Mouse (Mus musculus) gastrocnemius, postnatal 10 days (tissue): ENCODE measurements around the gene Txnip. TPM values are rescaled to one million over a fixed set of nuclear protein-coding genes. Genes with fewer than 3 reads are reported as not detected.

Experiments used
- DNase-seq: peaks from one replicate; pipeline ENCODE4 v3.0.0; 2021; ENCODE audit warnings: mixed read lengths
- total RNA-seq, 2 experiments: library from RNA; stranded (reverse); gene quantifications; 2 replicates each; pipeline ENCODE4 v1.2.3; 2021

The Txnip gene
- total RNA-seq, 2 experiments from 2014 or later, result 484 to 520 TPM

DNA sequence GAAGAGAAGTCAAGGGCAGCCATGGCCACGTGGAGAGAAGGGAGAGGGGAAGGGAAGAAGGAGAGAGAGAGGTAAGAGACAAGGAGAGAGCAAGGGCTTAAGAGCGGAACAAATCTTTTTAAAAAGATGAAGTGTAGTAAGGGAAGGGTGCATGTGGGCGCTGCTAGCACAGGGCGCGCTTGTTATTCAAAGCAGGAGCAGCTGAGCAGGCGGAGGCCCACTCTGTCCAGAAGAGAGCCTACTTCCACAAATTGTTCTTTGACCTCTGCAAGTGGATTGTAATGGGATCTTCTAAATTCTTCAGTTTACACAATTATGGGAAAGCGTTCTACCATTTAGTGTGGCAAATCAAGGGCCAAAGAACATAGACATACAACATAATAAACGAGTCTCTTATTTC, 10.8 kb downstream of the Txnip start:
- DNase-seq, result no peak

DNA sequence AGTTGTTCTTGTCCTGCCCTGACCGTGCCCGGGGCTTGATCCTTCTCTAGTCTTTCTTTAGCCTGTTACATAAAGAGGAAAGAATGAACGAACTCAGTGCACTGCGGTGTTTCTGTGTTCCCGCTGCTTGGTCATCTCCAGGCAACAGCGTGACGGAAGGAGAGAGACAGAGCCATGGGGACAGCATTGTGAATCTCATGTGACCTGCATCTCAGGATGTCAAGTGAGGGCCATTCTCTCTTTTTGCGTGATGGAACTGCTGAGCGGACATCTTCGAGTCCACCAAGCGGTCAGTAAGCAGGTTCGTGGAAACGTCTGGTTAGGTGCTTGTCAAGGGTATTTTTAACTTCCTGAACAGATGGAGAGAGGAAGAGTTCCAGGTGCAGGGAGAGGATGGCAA, 11.7 kb downstream of the Txnip start:
- DNase-seq, result no peak

DNA sequence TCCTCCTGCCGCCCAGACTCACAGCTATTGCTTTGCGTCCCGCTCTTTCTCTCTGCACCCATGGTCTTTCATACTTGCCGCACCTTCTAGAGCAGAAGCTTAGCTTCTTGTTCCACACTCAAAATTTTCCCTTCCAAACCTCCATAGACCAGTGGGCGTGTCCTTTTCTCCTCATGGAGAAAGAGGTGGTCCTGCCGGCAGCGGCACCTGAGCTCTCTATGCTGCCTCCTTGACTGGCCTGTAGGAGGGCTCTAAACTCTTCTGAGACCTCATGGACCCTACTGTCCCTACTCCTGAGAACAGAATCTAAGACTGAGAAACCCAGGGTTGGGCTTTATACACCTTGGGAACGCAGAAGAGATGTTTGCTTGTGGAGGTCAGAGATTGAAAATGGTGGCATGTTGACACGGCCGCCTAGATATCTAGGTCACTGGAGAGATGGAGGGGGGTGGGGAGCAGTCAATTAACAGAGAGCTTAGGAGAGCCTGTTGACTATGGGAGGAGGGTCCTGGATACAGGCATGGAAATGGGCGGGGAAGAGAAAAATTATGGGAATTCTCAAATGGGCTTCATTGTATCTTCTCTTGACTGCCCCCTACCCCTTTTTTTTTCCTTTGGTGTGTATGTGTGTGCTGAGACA, 12.3 kb downstream of the Txnip start:
- no peak for DNase-seq

DNA sequence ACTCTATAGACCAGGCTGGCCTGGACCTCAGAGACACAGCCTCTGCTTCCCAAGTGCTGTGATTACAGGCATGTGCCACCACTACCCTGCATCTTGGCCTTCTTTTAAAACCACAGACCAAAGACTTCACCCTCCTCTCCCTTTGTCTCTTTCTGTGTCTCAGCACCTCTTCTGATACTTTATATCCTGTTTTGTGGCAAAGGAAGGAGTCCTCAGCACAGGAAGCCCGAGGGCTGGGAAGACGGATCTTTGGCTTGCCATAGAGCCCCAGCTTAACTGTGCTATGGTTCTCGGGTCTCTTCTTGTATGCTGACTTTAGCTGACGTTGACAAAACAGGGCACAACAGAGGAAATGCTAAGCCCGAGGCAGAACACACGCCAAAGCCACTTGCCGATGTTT, 12.9 kb downstream of the Txnip start:
- no peak for DNase-seq

DNA sequence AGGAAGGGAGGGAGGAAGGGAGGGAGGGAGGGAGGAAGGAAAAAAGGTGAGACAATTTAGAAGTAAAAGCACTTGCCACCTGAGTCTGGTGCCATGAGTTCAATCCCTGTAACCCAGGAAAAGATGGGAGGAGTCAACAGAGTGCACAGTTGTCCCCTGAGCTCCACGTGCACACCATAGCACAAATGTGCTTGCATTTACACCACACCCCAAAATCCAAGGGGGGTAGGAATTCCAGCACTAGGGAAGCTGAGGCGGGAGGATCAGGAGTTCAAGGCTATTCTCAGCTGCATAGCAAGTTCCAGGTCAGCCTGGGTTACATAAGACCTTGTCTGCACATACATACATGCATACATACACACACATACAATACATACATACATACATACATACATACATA, 13.6 kb downstream of the Txnip start:
- no peak for DNase-seq

DNA sequence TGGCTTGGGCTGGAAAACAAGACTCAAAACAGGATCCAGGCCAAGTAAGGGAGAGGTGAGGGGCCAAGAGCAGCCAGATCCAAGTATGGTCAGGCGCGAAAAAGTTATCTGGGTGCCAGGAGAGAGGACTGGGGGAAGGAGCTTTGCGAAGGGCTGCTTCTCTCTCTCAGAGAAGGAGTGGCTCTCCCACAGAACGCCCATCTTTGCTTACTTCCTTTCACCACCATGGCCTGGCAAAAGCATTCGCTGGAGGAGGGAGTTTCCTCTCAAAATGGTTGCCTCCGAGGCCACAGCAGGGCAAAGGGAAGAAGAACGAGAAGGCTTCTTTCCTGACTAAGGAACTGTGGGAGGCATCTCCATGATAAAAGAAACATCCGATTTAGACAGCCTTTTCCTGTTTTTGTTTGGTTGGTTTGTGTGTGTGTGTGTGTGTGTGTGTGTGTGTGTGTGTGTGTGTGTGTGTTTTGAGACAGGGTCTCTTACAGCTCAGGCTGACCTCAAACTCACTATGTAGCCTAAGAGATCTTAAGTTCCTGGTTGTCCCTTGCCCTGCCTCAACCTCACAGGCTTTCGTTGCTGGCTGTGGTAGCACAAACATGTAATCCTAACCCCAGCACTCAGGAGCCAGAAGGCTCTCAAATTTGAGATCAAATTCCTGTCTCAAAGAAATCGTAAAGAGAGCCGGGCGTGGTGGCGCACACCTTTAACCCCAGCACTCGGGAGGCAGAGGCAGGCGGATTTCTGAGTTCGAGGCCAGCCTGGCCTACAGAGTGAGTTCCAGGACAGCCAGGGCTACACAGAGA, 14.3 kb downstream of the Txnip start:
- DNase-seq, result no peak

DNA sequence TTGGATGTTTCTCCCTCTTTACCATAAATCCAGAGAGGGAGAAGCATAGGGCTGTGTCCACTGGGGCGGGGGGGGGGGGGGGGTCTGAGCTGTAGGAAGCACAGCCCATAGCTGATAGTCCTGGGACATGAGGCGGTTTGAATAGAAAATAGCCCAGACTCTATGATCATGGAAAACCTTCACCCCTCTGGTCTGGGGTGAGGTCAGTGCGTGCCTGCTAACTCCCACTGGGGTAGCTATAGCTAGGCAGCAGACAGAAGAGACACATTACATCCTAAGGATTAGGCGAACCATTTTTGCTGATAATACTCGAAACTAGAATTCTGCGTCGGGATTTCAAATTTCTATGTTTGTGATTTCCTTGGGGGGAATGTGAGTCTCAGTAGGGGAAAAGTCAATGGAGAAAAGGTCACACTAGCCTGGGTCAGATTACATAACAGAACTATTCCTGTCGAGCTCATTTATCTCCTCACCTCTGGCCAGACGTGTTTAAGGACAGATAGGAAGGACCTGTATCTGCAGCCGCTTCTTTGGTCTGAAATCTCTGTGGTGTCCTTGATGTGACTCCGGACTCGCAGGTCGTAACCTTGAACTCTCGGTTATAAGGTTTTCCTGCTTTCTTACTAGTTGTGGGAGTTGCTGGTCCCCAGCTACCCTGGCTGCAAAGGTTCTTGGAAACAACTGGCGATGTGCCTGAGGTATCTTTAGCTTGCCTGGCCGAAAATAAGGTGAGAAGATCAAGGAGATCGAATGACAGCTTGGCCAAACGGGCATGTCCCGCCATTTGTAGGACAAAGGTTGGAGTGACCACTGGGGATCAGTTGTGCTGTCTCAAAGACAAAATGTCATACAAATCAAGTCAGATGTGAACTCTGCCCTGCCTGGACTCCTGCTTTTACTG, 16.1 kb downstream of the Txnip start:
- DNase-seq, result no peak

DNA sequence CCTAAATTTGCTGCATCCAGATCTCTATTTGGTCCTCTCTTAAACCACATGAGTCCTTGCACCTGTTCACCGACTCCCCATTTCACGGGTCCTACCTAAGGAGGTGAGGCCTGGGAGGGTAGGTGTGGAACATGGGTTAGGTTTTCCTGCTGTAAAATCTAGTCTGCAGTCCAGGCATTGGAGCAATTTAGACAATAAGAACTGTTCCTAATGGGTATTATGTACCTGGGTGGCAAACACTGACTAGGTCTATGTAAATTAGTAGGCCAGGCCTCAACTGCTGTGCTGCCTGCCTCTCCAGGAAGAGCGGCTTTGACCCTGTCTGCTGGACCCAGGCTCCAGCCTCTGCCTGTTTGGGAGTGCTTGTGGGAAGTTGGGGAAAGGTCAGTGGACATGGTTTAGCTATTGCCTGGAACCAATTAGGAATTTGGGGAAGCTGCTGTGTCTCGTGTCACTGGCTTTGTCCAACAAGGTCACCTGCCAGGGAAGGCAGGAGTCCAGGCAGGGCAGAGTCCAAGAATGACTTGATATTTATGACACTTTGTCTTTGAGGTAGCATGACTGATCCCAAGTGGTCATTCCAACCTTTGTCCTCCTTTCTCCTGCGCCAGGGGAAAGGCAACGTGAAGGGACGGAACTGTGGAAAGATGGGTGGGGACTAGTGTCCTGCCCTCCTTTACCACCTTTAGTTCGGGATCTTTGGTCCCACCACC, 17.7 kb downstream of the Txnip start:
- peak; percentile 65 for DNase-seq

DNA sequence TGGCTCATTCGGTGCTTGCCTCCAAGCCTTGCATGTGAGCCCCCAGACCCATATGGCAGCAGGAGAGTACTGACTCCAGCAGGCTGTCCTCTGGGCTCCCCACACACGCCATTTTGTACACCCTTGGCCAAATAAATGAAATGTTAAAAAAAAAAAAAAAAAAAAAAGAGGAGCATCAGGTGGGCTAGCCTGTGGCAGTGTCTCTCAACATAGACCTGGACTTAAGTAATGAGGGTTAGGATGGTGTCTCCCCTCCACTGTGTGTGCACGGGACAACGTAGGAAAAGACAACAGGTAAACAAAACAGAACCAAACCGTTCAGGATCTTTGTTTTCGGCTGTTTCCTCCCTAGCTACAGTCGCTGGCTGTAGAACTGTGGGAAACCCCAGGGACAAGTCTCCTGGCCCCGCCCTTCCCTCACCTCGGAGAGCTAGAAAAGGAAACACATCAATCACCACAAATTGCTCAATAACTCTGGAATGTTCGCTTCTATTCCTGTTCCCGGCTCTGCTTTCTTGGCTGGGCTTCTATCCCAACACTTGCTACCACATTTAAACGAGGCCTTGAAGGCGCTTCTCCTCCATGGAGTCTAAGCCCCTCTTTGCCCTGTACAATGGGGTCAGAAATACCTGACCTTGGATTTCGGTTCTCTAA, 18.4 kb downstream of the Txnip start:
- DNase-seq, result peak; percentile 53

DNA sequence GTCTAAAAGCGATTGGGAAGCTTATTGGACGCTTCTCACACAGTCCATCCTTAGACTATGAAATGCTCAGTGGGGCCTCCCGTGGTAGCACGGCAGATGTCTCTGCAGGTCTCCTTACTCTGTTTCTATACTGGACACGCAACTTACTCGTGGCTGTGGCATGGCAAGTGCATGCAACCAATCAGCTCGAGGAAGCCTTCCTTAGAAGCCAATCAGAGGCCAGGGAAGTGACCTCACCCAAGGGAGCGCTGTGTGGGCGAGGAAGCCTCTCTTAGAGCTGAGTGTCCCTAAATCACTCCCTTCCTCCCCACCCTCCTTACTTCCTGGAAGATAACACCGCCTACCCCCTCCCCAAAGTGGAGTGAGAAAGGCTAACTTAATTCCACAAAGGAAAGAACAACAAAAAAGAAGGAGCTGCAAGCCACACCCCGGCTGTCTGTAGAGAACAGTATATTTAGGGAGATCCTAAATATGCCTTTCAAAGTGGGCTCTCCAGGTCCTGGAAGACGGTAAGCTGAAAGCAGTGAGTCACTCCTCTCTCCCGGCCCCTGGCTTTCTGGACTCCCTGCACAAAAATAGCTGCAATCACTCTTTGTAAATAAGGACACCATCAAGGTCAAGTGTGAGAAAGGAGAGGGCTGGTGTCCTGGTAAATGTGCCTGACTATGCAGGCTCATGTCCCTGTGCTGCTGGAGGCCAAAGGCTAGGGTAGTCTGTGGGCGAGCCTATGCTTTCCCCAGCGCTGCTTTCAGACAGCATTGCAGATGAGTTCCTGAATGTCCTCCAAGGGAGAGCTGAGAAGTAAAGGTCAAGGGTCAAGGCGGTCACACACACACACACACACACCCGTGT, 19.2 kb downstream of the Txnip start, which contains the start of gene Gm16253:
Gene Gm16253 (plus strand): TSS at position 295 of the 852 bp plus-strand sequence.
- DNase-seq, result peak; percentile 86

DNA sequence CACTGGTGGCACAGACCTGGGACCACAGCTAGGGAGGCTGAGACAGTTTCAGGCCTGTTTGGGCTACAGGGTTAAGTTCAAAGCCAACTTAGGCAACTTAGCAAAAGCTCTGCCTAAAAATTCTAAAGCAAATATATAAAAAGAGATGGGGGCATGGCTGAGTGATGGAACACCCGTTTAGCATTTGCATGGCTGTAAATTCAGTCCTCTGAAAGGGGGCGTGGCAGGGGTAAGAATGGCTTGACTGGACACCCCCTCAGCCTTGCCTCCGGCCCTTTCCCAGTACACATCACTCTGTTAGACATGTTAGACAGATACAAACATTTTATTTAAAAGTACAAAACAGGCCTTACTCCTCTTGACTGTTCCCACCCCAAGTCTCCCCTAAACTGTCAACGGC, 19.8 kb downstream of the Txnip start:
- DNase-seq, result no peak

DNA sequence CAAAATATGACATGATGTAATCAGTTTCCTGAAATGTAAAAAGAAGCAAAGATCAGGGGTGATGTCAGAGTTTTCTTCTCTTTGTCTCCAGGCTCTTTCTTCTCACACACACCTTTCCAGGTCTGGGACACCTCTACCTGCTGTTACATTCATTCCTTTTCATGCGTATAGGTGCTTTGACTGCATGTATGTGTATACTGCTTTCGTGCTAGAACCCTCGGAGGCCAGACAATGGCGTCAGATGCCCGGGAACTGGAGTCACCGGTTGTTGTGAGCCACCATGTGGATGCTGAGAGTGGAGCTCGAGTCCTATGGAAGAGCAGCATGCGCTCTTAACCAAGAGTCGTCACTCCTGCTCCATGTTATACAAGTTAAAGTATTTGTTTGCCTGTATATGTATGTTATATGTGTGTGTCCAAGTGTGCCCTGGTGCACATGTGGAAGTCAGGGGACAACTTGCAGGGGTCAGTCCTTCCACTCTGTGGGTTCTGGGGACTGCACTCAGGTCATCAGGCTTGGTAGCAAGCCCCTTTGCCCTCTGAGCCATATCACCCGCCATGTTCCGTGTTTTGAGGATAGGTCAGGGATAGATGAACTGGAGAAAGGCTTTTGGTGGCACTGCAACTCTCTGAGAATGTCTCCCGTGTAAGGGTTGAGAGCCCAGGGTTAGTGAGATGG, 20.9 kb downstream of the Txnip start:
- DNase-seq, result no peak

DNA sequence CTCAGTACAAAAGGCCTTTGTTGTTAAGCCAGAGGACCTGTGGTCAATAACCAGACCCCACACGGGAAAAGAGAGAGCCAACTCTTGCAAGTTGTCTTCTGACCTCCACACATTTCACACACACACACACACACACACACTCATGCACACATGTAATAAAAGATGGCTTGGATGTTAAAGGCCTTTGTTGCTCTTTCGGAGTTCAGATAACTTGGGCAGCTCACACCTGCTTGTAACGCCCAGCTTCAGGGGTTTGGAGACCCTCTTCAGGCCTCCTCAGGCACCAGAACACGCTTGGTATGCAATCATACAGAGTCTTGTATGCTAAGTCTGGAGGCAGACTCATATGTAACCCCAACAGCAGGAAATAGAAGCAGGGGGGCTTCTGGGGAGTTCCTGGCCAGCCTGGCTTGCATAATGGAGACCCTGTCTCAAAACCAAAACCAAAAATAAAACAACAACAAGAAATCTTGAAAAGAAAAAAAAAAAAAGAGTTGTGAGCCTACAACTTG, 21.5 kb downstream of the Txnip start:
- no peak for DNase-seq

DNA sequence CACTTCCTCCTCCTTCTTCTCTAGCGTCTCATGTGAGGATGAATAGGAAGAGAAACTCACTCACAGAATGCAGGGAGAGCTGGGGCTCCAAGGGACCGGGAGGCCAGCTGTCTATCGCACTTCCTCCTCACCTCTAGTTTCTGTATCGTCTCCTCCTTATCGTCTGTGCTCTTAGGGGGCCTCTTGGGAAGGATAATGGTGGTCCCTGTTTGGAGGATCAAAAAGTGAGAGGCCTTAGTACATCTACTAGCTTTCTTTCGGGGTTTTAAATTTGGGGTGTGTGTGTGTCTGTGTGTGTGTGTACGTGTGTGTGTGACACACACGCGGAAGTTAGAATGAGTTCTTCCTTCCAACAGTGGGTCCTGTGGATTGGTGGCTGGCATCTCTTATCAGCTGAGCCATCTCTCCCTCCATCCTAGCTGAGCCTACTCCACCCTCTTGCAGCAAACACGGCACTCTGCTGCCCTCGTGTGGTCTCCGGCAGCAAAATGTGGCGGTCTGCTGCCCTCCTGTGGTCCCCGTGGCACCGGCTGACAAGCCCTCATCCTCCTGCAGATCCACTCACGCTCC, 22.2 kb downstream of the Txnip start:
- DNase-seq, result peak; percentile 91

DNA sequence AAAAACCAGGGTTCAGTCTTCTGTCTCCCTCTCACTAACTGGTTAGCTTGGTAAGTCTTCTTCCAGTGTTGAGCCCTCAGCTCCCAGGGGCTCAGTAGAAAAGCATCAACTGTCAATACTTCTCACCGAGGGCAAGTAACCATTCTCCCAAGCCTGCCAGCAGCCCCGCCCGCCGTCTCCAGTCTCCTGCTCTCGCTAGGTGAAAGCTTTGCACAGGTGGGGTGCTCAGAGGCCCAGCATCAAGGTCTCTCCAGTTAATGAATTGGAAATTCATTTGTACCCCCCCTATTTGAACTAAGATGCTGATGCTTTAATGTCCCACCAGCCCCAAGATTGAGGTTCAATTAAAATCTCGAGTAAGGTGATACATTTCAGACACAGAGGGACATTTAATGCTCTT, 23.4 kb downstream of the Txnip start:
- no peak for DNase-seq

DNA sequence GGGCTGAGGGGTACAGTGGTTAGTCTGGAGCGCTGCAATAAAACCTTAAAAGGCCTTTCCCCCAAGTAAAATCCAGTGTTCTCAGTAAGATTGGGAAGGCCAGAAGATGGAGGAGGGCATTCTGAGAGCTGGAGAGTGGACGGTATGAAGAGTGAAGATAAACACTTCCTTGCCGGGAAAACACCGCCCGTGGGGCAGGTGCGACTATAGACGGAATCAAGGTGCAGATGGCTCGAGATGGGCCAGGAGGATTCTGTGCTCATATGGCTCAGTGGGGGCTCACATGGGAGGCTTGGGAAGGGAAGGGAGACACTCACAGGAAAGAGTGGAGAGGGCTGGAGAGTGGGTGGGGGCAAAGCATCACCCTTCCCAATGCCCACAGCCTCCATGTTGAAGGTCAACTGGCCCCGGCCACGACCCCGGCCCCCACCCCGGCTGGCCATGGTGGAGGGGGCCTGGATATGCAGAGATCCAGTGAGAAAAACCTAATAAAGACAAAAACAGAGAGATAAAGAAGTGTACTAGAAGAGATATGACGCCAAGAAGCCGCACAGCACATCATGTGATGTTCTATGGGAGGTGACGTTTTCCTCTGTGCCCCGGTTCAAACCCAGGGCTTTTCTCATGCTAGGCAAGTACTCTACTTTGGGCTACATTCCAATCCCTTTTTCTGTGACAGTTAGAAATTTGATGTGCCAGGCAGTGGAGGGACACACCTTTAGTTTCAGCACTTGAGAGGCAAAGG, 24.2 kb downstream of the Txnip start:
- no peak for DNase-seq

DNA sequence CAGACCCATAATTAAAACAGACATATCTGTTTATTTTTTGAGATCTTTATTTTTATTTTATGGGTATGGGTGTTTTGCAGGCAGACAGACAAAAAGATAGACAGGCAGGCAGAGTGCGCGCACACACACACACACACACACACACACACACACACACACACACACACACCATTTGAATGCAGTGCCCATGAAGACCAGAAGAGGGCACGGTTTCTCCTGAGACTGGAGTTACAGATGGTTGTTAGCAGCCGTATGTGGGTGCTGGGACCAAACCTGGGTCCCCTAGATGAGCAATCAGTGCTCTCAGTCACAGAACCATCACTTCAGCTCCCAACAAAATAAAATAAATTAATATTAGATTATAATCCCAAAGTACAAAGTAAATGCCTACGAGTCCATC, 25.6 kb downstream of the Txnip start:
- no peak for DNase-seq

DNA sequence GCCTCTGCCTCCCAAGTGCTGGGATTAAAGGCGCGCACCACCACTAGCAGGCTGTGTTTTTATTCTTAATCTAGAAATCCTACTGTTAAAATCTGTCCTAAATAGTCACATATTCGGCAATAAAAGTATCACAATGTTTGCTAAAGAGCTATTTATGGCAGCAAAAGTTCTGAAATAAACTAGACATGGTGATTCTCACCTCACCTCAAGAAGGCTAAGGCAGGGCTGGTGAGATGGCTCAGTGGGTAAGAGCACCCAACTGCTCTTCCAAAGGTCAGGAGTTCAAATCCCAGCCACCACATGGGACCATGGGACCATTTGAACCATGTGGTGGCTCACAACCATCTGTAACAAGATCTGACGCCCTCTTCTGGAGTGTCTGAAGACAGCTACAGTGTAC, 32.9 kb downstream of the Txnip start:
- DNase-seq, result no peak

DNA sequence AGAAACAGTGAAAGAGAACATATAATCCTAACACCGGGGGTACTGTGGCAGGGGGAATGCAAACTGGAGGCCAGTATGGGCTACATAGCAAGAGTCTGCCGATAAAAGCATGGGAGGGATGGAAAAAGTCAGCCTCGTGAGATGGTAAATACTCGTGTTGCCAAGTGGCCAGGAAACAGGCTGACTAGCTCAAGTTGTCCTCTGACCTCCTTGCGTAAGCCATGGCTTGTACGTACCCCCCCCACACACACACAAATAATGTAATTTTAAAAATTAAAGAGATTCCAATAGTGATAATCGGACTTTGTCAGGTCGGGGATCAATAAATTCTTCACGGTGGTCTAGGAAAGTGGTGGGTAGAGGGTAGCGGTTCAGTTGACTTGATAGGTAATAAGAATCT, 35.6 kb downstream of the Txnip start:
- no peak for DNase-seq
